Mouse (Mus musculus): ENCODE results near the gene Shld2.
A peak's percentile ranks its signal among the peaks of the same experiment; 100 is the strongest.

The Shld2 gene

GRCm38 (mm10) chr14:34221416-34222077 is 88.7 kb downstream of the Shld2 start:
- DNase-seq (ENCODE audit: low read depth, low spot score) = no peak

GRCm38 (mm10) chr14:34220426-34220825 is 89.9 kb downstream of the Shld2 start:
- no peak for DNase-seq (ENCODE audit: low read depth, low spot score)

- no peak for DNase-seq (ENCODE audit: low read depth, low spot score)
Observed at GRCm38 (mm10) chr14:34219786-34220198, 90.5 kb downstream of the Shld2 start.

- DNase-seq (ENCODE audit: low read depth, low spot score) = no peak
Observed at GRCm38 (mm10) chr14:34219295-34219694, 91.0 kb downstream of the Shld2 start, which contains the start of gene Syt15. Syt15 (plus strand) TSS chr14:34219595.

GRCm38 (mm10) chr14:34215451-34216127 is 94.7 kb downstream of the Shld2 start:
- no peak for DNase-seq (ENCODE audit: low read depth, low spot score)

- no peak for DNase-seq (ENCODE audit: low read depth, low spot score)
Observed at GRCm38 (mm10) chr14:34209942-34210341, 100.4 kb downstream of the Shld2 start.

- no peak for DNase-seq (ENCODE audit: low read depth, low spot score)
Observed at GRCm38 (mm10) chr14:34209080-34209479, 101.2 kb downstream of the Shld2 start.

- peak; percentile 40 for DNase-seq (ENCODE audit: low read depth, low spot score)
Observed at GRCm38 (mm10) chr14:34208651-34209050, 101.6 kb downstream of the Shld2 start.

- no peak for DNase-seq (ENCODE audit: low read depth, low spot score)
Observed at GRCm38 (mm10) chr14:34207996-34208395, 102.3 kb downstream of the Shld2 start.

GRCm38 (mm10) chr14:34201231-34202035 is 108.9 kb downstream of the Shld2 start, which contains the start of gene Gprin2:
Gprin2 (minus strand) TSS chr14:34201653.
- DNase-seq (ENCODE audit: low read depth, low spot score) = peak; percentile 22

GRCm38 (mm10) chr14:34200738-34201230 is 109.5 kb downstream of the Shld2 start:
- DNase-seq (ENCODE audit: low read depth, low spot score) = no peak

GRCm38 (mm10) chr14:34196706-34197105 is 113.6 kb downstream of the Shld2 start:
- no peak for DNase-seq (ENCODE audit: low read depth, low spot score)

- DNase-seq (ENCODE audit: low read depth, low spot score) = no peak
Observed at GRCm38 (mm10) chr14:34195466-34195865, 114.8 kb downstream of the Shld2 start.

GRCm38 (mm10) chr14:34193879-34194278 is 116.4 kb downstream of the Shld2 start:
- no peak for DNase-seq (ENCODE audit: low read depth, low spot score)

- DNase-seq (ENCODE audit: low read depth, low spot score) = no peak
Observed at GRCm38 (mm10) chr14:34190361-34190760, 119.9 kb downstream of the Shld2 start.

GRCm38 (mm10) chr14:34188629-34189028 is 121.7 kb downstream of the Shld2 start:
- DNase-seq (ENCODE audit: low read depth, low spot score) = peak; percentile 43
